Mouse (Mus musculus): ENCODE data around the gene Mbd4. TPM values are rescaled to one million over a fixed set of nuclear protein-coding genes. Genes with fewer than 3 reads are reported as not detected.

Gene Mbd4
- polyA plus RNA-seq, 1 experiment from 2014 or later: 32.5 TPM

DNA sequence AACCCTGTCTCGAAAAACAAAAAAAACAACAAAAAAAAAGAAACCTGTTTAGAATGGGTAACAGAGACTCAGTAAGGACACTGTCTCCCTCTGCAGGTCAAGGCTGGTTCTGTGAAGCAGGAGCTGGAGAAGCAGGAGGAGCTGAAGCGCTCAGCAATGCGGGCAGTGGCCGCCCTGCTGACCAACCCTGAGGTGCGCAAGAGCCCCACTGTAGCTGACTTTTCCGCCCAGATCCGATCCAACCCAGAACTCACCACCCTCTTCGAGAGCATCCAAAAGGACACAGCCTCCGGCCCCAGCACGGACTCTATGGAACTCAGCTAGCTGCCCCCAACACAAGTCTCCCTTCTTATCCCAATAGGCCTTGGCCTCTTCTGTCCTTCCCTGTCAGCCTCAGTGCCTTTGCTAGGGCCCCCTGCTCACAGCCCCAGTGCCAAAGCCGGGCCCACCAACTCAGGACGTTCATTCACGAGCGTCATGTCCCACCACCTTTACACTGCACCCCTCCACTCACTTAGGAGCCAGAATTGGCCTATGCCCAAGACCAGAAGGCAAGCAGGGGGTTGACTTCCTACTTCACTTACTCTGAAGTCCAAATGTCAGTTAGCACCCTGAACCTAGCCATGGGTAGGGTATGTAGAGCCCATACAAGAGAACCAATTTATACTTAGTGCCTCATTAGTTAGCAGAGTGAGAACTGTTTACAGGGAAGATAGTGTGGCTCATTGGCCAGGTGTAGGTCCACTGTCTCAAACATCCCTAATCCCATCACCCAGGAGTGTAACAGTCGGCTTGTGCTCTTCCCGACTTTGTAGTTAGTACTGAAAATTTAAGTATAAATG lies 49.4 kb downstream of the Mbd4 start:
- no peak overlapping the region for H3K9ac ChIP-seq (ENCODE audit: low read length)
- peak; percentile 48; the same call in 1 of the 2 replicates for ATAC-seq (ENCODE audit: insufficient number of reproducible peaks, low FRiP score, low TSS enrichment, low read depth)

DNA sequence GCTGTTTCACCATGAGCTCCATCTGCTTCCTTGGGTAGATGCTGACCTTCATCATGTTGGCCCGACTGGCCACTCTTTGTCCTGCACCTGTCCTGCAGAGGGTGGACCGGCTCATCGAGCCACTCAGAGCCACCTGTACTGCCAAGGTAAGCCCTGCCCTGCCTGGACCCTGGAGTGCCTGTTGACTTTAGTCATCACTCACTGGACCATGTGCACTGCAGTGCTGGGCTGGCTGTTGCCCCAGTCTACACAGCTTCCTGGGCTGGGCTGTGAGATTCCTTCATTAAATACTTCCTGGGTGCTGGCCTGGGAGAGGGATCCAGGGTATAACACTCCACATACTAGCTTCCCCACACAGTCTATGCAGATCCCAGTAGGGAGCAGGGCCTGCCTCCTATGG lies 51.4 kb downstream of the Mbd4 start:
- Histone ChIP-seq H3K4me3 (ENCODE audit: low read depth, low read length) (no peak overlapping the region), H3K4me2 (ENCODE audit: low read depth, severe bottlenecking) (no peak overlapping the region), H3K36me3 (ENCODE audit: control insufficient read depth, insufficient read depth, low read length) (peaks cover 52% of the 10 kb centered on the region), H3K9ac (ENCODE audit: low read length) (no peak overlapping the region), H3K9me3 (ENCODE audit: control insufficient read depth, low read length) (no peaks in the 10 kb centered on the region), H3K27me3 (ENCODE audit: control insufficient read depth, insufficient read depth, low read length) (no peaks in the 10 kb centered on the region), H3K27ac (replicated peaks; ENCODE audit: low read depth, low read length) (no peak overlapping the region), H3K4me1 (ENCODE audit: control insufficient read depth, insufficient read depth, low read length) (peaks cover 4% of the 10 kb centered on the region)
- 94% methylated on average over 3 of the region's 3 CpGs for WGBS
- DNase-seq (ENCODE audit: low spot score): no peak
- ATAC-seq (ENCODE audit: insufficient number of reproducible peaks, low FRiP score, low TSS enrichment, low read depth): no peak

More for the DNA sequence above, 49.4 kb downstream of the Mbd4 start:
- Histone ChIP-seq H3K4me1 (ENCODE audit: control insufficient read depth, insufficient read depth, low read length) (peaks cover 5% of the 10 kb centered on the region), H3K4me3 (ENCODE audit: low read depth, low read length) (no peak overlapping the region), H3K27me3 (ENCODE audit: control insufficient read depth, insufficient read depth, low read length) (no peaks in the 10 kb centered on the region), H3K36me3 (ENCODE audit: control insufficient read depth, insufficient read depth, low read length) (peaks cover 43% of the 10 kb centered on the region), H3K9me3 (ENCODE audit: control insufficient read depth, low read length) (no peaks in the 10 kb centered on the region), H3K27ac (replicated peaks; ENCODE audit: low read depth, low read length) (no peak overlapping the region), H3K4me2 (ENCODE audit: low read depth, severe bottlenecking) (no peak overlapping the region)
- peak; percentile 82 for DNase-seq (ENCODE audit: low spot score)
- WGBS: 53% methylated on average over 16 of the region's 16 CpGs

DNA sequence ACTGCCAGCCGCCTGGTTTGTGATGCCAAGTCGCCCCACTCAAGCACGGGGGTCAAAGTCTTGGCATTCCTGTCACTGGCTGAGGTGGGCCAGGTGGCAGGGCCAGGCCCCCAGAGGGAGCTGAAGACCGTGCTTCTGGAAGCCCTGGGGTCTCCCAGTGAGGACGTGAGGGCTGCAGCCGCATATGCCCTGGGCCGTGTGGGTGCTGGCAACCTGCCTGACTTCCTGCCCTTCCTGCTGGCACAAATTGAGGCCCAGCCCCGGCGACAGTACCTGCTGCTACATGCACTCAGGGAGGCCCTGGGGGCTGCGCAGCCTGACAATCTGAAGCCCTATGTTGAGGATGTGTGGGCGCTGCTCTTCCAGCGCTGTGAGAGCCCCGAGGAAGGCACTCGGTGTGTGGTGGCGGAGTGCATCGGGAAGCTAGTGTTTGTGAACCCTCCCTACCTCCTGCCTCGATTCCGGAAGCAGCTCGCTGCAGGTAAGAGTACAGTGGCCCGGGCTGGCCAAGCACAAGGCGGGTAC lies 60.4 kb downstream of the Mbd4 start:
- no peaks in the 10 kb centered on the region for H3K9me3 ChIP-seq (ENCODE audit: control insufficient read depth, low read length)
- no peaks in the 10 kb centered on the region for H3K27me3 ChIP-seq (ENCODE audit: control insufficient read depth, insufficient read depth, low read length)
- no peak overlapping the region for H3K4me2 ChIP-seq (ENCODE audit: low read depth, severe bottlenecking)
- no peak overlapping the region for H3K27ac ChIP-seq (replicated peaks; ENCODE audit: low read depth, low read length)
- H3K9ac ChIP-seq (ENCODE audit: low read length): no peak overlapping the region
- H3K4me1 ChIP-seq (ENCODE audit: control insufficient read depth, insufficient read depth, low read length): no peaks in the 10 kb centered on the region
- no peak overlapping the region for H3K4me3 ChIP-seq (ENCODE audit: low read depth, low read length)
- DNase-seq (ENCODE audit: low spot score) (no peak), ATAC-seq (ENCODE audit: insufficient number of reproducible peaks, low FRiP score, low TSS enrichment, low read depth) (no peak)
- WGBS: 91% methylated on average over 21 of the region's 21 CpGs
- peaks cover 43% of the 10 kb centered on the region for H3K36me3 ChIP-seq (ENCODE audit: control insufficient read depth, insufficient read depth, low read length)

DNA sequence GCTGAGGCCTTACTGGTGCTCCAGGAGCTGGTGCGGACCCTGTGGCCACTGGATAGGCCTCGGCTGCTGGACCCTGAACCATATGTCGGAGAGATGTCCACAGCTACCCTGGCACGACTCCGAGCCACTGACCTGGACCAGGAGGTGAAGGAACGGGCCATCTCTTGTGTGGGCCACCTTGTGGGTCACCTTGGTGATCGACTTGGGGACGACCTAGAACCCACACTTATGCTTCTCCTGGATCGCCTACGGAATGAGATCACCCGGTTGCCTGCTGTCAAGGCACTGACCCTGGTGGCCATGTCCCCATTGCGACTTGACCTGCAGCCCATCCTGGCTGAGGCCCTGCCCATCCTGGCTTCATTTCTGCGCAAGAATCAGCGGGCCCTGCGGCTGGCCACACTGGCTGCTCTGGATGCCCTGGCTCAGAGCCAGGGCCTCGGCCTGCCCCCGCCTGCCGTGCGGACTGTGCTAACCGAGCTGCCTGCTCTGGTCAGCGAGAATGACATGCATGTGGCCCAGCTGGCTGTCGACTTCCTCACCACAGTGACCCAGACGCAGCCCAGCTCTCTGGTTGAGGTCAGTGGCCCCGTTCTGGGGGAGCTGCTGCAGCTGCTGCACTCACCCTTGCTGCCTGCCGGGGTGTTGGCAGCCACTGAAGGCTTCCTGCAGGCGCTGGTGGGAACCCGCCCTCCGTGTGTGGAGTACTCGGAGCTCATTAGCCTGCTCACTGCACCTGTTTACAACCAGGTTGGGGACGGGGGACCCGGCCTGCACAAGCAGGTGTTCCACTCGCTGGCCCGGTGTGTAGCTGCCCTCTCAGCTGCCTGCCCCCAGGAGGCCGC lies 61.1 kb downstream of the Mbd4 start:
- DNase-seq (ENCODE audit: low spot score): no peak
- no peaks in the 10 kb centered on the region for H3K9me3 ChIP-seq (ENCODE audit: control insufficient read depth, low read length)
- H3K4me2 ChIP-seq (ENCODE audit: low read depth, severe bottlenecking): no peak overlapping the region
- no peak overlapping the region for H3K27ac ChIP-seq (replicated peaks; ENCODE audit: low read depth, low read length)
- 90% methylated on average over 34 of the region's 34 CpGs for WGBS
- H3K27me3 ChIP-seq (ENCODE audit: control insufficient read depth, insufficient read depth, low read length): no peaks in the 10 kb centered on the region
- H3K4me1 ChIP-seq (ENCODE audit: control insufficient read depth, insufficient read depth, low read length): no peaks in the 10 kb centered on the region
- H3K9ac ChIP-seq (ENCODE audit: low read length): no peak overlapping the region
- peaks cover 38% of the 10 kb centered on the region for H3K36me3 ChIP-seq (ENCODE audit: control insufficient read depth, insufficient read depth, low read length)
- no peak for ATAC-seq (ENCODE audit: insufficient number of reproducible peaks, low FRiP score, low TSS enrichment, low read depth)
- no peak overlapping the region for H3K4me3 ChIP-seq (ENCODE audit: low read depth, low read length)

DNA sequence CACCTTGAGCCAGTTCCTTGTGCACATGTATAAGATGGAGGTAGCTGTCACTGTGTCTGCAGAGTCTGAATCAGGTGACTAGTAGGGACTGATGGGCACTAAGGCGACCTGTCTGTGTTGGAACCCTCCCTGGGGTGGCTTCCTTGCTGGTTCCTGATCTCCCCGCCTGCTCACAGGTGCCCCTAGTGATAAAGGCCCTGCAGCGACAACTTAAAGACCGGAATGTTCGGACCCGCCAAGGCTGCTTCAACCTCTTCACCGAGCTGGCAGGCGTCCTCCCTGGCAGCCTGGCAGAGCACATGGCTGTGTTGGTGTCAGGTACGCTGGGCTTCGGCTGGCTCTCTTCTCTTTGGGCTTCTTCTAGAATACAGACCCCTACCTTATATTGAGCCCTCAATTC lies 62.2 kb downstream of the Mbd4 start:
- H3K36me3 ChIP-seq (ENCODE audit: control insufficient read depth, insufficient read depth, low read length): peaks cover 39% of the 10 kb centered on the region

More for the DNA sequence above, 62.2 kb downstream of the Mbd4 start:
- WGBS: 88% methylated on average over 10 of the region's 10 CpGs
- no peak overlapping the region for H3K4me3 ChIP-seq (ENCODE audit: low read depth, low read length)
- no peaks in the 10 kb centered on the region for H3K9me3 ChIP-seq (ENCODE audit: control insufficient read depth, low read length)
- ATAC-seq (ENCODE audit: insufficient number of reproducible peaks, low FRiP score, low TSS enrichment, low read depth) (no peak), DNase-seq (ENCODE audit: low spot score) (no peak)
- no peak overlapping the region for H3K27ac ChIP-seq (replicated peaks; ENCODE audit: low read depth, low read length)
- no peaks in the 10 kb centered on the region for H3K4me1 ChIP-seq (ENCODE audit: control insufficient read depth, insufficient read depth, low read length)
- no peak overlapping the region for H3K4me2 ChIP-seq (ENCODE audit: low read depth, severe bottlenecking)
- H3K27me3 ChIP-seq (ENCODE audit: control insufficient read depth, insufficient read depth, low read length): no peaks in the 10 kb centered on the region
- no peak overlapping the region for H3K9ac ChIP-seq (ENCODE audit: low read length)

Other genes starting within 250 kb of the Mbd4 start
- gene Raf1, start 176.7 kb downstream of the Mbd4 start, polyA plus RNA-seq (2014; fragmentation: Nextera tagmentation; extraction: Ambion mirVana): 135 and 141 TPM in 2 replicates
- gene Tmem40, start 91.0 kb downstream of the Mbd4 start, polyA plus RNA-seq (2014; fragmentation: Nextera tagmentation; extraction: Ambion mirVana): 2.2 and 2.6 TPM in 2 replicates
- gene Cand2, start 78.8 kb downstream of the Mbd4 start, polyA plus RNA-seq (2014; fragmentation: Nextera tagmentation; extraction: Ambion mirVana): 58.4 and 64.3 TPM in 2 replicates
- gene Rpl32, start 44.6 kb downstream of the Mbd4 start, polyA plus RNA-seq (2014; fragmentation: Nextera tagmentation; extraction: Ambion mirVana): 2,129 and 2,157 TPM in 2 replicates
- 0.40 and 0.72 TPM in 2 replicates for gene Efcab12, start 15.0 kb downstream of the Mbd4 start, polyA plus RNA-seq (2014; fragmentation: Nextera tagmentation; extraction: Ambion mirVana)
- gene Ift122, start 99 bp upstream of the Mbd4 start, polyA plus RNA-seq (2014; fragmentation: Nextera tagmentation; extraction: Ambion mirVana): 29.4 and 32.8 TPM in 2 replicates
- gene Rho, start 78.4 kb upstream of the Mbd4 start, polyA plus RNA-seq (2014; fragmentation: Nextera tagmentation; extraction: Ambion mirVana): 0.03 TPM in 1 of 2 replicates, not detected in the other
- not detected in 2 replicates for gene H1foo, start 91.6 kb upstream of the Mbd4 start, polyA plus RNA-seq (2014; fragmentation: Nextera tagmentation; extraction: Ambion mirVana)
- 19.6 and 26.5 TPM in 2 replicates for gene Plxnd1, start 141.6 kb upstream of the Mbd4 start, polyA plus RNA-seq (2014; fragmentation: Nextera tagmentation; extraction: Ambion mirVana)